Mouse (Mus musculus) ES-CJ7 (cell line): ENCODE data around the gene Orc4.

Experiments
- DNase-seq: peaks from one replicate; pipeline ENCODE4 v3.0.0; 2011; ENCODE audit warnings: low read depth, low spot score

Gene Orc4

DNA sequence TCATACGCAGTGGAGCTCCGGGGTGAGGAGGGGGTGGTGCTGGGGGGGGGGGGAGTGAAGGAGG is at the start of gene Orc4:
Gene Orc4, minus strand, starts transcription at position 26 of the 64 bp plus-strand sequence.
- no peak for DNase-seq

DNA sequence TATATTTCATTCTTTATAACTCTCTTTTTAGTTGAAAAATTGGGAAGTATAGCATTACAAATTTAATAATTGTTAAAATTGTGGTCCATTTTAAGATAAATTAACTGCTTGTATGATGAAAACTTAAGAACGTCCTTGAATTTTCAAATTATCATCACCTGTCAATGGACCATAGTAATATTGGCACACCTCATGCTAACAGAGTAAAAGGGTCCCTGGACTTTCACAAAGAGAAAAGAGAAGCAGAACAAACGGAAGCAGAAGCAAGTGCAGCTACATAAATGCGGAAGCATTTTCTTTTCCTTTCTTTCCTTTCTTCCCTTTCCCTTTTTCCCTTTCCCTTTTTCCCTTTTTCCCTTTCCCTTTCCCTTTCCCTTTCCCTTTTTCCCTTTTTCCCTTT is 40.2 kb upstream of the Orc4 start:
- DNase-seq = no peak

DNA sequence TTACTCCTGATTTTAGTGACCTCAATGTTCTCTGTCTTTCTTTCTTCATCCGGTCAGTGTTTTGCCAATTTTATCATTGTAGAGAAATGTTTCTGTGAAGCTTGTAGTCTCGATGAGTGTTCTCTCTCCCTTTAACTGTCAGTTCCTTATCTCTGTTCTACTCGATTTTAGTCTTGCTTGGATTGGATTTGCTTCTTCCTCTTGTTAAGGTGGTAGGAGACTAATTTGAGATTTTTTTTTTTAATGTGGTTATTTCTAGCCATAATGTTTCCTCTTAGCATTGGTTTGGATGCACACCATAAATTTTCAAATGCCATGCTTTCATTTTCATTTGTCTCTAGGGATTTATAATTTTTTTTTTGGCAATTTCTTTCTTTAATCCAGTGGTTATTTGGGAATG is 28.8 kb upstream of the Orc4 start:
- DNase-seq = no peak

DNA sequence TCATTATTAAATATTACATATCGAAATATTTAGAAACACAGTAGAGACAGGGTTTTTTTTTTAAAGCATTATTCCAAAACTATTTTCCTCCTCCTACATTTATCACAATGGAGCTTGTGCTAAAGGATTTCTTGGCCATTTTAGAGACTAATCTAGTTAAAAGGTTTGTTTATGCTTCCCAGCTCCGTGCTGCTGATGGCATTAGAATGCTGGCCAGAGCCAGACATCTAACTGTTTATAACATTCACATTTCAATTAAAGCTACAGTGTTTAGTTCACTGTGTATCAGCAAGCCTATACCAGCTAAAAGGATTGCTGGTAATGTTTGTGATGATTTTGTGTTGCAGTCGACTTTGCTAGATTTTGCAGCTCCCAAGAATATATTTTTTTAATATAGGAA is 6.5 kb upstream of the Orc4 start:
- DNase-seq = no peak

- DNase-seq = no peak
Observed at GRCm38 (mm10) chr2:48950316-48950880, 321 bp upstream of the Orc4 start.

- peak; percentile 48 for DNase-seq
Observed at GRCm38 (mm10) chr2:48949743-48950251, 280 bp downstream of the Orc4 start.

DNA sequence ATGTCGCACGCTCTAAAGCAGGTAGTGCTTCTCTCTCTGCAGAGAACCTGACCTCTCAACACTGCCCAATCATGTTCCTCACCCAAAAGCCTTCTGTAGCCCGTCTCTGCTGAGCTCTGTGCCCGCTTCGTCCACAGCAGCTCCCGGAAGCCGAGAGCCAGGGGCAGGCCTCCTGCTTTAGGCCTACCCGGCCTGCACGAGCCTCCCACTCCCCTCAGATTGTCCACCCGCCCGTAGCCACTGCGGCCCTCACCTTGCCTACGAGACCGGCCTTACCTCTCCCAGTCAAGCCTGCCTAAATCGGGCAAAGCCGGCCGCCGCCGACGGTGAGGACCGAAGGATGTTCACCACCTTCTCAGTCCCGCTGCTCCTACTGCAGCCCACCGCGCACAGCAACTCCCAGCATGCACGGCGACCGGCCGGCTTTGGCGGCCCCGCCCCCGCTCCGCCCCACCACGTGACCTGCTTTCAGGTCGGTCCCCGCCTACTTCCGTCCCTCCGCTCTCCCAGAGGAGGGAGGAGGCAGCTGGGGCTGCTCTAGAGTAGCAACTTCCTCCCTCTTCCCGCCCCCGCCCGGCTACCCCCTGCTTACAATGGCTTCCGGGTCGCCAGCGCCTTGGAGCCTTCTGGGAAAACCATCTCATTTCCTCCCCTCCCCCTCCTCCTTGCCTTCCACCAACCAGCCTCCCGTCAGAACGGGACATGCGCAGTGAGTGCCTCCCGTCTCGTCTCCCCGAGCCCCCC is 1.1 kb downstream of the Orc4 start, which contains the start of gene Mbd5:
Gene Mbd5, plus strand, starts transcription at position 668 of the 744 bp plus-strand sequence.
- peak; percentile 98 for DNase-seq

DNA sequence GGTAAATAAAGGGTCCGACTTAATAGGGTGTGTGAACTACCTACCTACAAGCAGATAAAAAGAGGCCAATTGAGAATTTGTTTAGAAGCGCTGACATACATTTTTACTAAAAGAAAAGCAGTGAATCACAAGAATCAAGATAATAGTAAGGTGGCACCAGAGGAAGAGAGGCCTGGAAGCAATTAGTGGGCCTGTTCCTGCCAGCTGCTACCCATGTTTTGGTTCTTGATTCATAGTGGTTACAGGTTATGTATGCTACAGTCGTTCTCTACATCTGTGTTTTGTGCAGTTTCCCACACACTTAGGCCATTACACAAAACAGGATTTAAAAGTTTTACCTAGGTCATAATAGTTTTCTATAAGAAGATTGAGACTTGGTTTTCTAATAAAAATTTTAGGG is 2.3 kb downstream of the Orc4 start:
- no peak for DNase-seq

GRCm38 (mm10) chr2:48935058-48935457 is 15.0 kb downstream of the Orc4 start:
- DNase-seq = no peak

DNA sequence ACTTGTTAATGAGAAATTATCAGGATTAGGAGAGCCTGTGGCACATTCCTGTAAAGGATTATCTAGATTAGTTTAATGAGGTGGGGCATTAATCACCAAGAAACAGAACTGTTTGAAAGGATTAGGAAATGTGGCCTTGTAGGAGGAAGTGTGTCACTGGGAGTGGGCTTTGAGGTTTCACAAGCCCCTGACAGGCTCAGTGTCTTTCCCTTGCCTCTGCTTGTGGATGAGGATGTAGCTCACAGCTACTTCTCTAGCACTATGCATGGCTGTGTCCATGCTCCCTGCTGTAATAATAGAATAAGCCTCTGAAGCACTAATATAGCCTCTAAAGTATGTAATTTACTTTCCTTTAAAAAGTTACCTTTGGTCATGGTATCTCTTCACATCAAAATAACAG is 34.2 kb downstream of the Orc4 start:
- DNase-seq = no peak

DNA sequence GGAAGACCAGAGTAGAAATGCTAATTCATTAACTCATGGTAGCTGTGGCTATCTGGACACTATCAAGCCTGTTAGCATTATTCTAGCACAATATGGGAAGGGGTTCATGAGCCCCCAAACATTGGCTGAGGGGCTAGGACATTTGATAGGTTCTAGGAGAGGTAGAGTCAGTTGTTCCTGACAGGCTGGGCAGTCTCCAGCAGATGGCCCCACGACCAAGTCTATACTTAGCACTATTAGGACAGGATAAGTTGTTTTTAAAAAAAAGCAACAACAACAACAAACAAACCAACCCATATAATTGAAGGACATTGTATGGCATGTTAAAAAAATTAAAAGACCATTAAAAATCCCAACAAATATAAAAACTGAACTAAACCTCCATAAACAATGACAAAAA is 35.9 kb downstream of the Orc4 start:
- no peak for DNase-seq

- DNase-seq = peak; percentile 24
Observed at GRCm38 (mm10) chr2:48908866-48909265, 41.2 kb downstream of the Orc4 start.

GRCm38 (mm10) chr2:48895186-48895585 is 54.9 kb downstream of the Orc4 start:
- no peak for DNase-seq

DNA sequence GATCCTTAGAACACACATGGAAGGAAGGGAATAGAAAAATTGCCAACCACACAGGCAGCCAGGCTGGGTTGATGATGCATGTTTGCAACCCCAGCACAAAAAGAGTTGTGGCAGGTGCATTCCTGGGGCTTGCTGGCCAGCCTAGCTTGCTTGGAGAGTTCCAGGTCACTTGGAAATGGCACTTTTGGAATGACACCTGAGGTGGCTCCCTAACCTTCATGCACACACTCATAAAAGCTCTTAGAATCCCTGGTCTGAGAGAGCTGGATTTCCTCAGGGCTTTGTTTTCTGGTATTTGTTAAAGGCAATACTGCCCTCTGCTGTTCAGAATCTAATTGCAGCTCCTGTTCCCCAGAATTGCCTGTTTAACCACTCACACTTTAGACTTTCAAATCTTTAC is 64.1 kb downstream of the Orc4 start:
- DNase-seq = peak; percentile 61

DNA sequence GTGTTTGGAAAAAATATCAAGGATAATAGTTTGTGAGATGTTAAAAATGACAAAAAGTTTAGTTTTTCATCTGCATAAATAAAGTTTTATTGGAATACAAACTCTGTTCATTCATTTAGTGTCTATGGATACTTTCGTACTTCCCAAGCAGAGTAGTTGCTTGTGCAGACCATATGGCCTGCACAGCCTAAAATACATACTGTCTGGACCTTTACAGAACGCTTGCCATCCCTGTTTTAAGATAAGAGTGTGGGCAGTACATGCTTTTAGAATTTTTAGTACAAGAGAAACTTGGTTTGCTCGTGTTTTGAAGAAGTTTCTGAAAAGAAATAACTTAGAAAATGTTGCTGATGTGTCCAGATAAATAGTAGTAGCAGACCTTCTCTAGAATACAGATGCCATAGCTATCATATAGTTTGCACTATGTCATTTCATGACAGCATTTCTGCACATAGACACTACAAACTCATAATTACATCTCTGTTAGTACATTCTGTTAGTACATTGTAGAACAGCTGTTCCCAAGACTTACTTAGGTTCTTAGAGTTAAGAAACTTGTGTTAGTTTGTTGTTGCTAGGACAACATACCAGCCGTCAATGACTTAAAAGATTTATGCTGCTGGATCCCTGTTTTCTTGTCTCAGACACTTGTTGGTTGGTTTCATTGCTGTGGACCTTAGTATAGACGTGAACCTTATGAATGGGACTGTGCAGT is 81.7 kb downstream of the Orc4 start:
- no peak for DNase-seq

GRCm38 (mm10) chr2:48865596-48865995 is 84.5 kb downstream of the Orc4 start:
- peak; percentile 55 for DNase-seq
